Mouse (Mus musculus) heart, postnatal 36 days (tissue): ENCODE results near the gene Dscam. TPM values are rescaled to one million over a fixed set of nuclear protein-coding genes. Genes with fewer than 3 reads are reported as not detected.

Experiments used
- DNase-seq, 2 experiments: peaks; one replicate each; pipeline ENCODE4 v3.0.0; 2021 to 2022
- intact Hi-C: fragments of 180-260 bp; cut with DNase I; formaldehyde crosslinking; loops from one replicate; pipeline ENCODE4 v1.15.1; 2025
- total RNA-seq, 2 experiments: library from RNA; stranded (reverse); gene quantifications; 2 replicates each; pipeline ENCODE4 v1.2.3; 2021

Gene Dscam
- total RNA-seq, 2 experiments from 2014 or later, result not detected

DNA sequence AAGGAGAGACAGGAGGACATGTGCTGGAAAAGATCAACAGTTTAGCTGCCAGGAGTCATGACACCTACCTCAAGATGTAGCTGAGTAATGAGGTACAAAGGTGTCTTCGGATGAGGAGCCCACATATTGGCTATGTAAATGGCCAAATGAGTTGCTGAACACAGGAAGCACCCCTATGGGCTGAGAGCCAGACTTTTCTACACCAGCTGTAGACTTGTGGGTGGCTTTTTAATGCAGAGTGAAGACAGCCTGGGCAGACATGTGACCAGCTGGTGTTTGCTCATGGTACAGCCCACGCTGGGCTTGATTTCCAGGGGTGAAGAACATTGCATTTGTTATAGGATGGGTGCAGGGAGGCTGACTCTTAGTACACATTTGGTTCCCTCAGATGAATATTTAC is 43.3 kb downstream of the Dscam start:
- no peak for DNase-seq
- intact Hi-C loops, result no loop called here

DNA sequence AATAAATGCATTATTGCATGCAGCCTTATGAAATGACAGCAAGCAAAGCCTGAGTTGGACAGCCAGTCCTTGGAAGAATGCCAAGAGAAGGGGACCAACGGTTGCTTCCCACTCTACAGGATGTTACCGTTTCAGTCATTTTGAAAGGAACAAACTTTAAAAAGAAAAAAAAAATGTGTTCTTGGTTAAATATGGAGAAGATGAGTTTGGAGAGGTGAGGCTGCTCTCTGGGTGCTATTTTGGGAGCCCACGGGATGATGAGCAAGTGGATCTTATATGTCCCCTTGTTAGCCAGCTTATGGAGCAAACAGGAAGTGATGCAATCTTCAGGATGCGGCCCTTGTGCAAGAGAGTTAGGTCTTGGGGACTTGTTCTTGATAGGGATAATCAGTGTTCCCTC is 60.5 kb downstream of the Dscam start:
- intact Hi-C loops, result no loop called here
- DNase-seq, result no peak

DNA sequence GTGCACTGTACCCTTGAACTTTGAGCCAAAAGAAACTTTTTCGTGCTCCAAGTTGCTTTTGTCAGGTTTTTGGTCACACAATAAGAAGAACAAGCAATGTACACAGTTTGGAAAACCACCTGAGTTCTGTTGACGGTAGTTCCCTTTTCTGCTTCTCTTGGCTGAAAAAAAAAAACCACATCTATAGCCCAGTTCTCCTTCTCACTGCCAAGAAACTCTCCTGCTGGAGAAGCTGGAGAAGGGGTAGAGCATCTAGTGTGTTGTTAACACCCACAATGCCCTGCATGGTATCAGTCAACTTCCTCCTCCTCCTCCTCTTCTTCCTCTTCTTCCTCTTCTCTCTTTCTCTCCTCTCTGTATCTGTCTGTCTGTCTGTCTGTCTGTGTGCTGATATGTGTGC is 65.3 kb downstream of the Dscam start:
- intact Hi-C loops, result no loop called here
- DNase-seq, result no peak

DNA sequence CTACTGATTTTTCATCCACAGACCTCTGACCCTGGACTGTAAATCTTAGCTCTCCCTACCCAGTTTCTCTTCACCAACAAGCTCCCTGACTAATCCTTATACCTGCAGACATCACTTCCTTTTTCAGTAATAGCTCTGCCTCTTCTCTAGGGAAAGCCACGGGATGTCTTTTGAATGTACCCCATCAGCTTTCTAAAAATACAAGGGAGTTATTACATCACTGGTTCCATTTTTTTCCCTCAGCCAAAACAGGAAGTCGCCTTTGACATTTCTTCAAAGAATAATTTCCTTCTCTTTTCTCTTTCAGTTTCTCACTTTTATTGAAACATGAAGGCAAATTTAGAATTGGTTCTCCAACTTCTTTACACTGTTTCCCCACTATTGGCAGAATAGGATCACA is 67.5 kb downstream of the Dscam start:
- intact Hi-C loops, result no loop called here
- DNase-seq, result no peak

DNA sequence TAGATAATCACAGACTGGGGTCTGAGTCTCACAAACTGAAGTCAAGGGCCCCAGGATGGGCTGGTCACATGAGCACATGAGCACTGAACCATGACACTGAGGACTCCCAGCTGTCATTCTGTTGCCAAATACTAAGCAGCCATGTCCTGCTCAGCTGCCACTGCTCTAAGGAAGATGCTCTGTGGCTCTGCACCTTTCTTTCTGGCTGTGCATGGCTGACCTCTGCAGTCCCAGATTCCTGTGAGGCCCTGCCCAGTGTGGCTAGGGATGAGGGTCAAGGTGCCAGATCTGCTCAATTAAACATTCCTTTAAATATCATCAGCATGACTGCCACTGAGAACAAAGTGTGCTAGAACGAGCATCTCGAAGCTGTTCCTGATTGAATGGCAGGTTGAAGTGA is 70.5 kb downstream of the Dscam start:
- intact Hi-C loops, result no loop called here
- no peak for DNase-seq

DNA sequence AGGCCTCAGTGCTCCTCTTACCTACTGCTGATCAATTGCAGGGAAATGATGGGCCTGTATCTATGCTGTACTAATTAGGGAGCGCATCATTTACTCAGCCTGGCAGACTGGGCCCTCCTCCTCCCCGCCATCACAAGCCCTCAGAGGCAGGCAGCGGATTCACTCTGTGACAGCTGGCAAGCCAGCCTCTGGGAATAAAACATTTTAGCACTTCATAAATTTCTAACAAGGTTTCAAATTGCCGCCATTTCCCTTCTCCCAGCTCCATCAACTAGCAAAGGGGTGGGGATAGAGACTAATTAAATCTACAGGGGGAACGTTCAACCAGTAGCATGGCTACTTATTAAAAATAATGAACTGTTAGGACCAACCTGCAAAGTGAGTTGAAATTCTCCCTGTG is 72.0 kb downstream of the Dscam start:
- DNase-seq, result no peak
- intact Hi-C loops, result no loop called here

DNA sequence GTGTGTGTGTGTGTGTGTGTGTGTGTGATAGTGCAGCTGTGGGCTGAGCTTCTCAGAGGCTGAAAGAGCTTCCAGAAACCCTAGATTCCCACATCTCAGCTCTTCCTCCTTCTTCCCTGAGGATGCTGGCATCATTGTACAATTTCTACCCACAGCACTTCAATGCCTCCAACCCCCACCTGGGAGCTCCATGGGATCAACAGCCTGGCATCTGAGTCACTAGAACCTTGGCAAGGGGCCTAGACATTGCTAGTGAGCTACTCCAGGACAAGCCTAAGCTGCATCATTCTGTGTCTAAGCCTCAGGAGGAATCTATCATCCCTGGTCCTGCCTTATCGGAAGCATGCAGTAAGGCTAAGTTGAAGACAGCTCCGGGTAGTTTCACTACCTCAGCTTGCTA is 73.8 kb downstream of the Dscam start:
- intact Hi-C loops, result no loop called here
- DNase-seq, result no peak

DNA sequence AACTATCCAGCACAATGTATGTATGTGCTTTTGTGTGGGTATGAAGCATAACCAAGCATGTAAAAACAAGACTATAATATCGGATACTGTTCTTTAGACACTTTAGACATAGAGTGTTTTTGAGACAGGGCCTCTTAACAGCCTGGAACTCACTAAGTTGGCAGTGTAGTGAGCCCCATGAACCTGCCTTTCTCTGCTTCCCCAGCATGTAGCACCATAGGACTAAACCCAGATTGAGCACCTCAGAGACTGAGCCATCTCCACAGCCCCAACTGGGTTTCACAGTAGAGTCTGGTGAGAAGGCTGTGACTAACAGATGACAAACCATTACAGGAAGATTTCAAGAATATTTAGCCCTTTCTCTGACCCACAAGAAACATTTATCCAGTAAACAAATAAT is 75.1 kb downstream of the Dscam start:
- intact Hi-C loops, result no loop called here

DNA sequence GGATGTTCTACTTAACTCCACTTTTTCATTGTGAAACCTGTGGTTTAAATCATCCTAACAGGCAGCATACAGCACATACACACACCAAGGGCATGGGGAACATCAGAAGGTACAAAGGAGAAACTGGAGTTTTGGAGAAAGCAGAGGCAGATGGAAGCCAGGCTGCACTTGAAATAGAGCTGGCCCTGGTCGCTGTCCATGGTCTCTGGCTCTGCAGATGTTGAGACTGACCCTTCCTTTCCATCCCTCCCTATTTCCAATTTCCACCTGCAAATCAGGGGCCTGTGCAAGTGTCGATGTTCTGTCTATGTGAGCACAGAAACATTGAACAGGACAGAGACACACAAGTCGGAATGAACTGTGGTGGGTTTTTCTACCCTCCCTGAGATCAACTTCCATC is 81.2 kb downstream of the Dscam start:
- DNase-seq, result no peak
- intact Hi-C loops, result no loop called here

More for the DNA sequence above, 75.1 kb downstream of the Dscam start:
- DNase-seq, result no peak

DNA sequence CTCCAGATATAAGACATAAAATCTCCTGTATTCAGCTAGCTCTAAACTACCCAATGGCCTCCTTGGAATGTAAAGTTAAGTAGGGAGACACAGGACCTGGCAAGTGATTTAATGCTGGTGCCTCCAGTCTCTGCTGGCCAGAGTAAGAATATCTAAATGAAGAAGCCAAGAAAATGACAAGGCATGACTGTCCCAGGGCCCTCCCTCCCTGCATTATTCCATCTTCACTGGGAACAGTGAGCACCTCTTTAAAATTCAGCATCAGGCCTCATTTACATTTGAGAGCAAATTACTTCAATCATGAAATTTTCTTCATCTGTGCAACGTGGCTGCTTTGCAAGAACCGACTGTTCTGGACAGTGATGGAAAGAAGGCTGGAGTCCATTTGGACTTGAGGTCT is 86.9 kb downstream of the Dscam start:
- no peak for DNase-seq
- intact Hi-C loops, result no loop called here

DNA sequence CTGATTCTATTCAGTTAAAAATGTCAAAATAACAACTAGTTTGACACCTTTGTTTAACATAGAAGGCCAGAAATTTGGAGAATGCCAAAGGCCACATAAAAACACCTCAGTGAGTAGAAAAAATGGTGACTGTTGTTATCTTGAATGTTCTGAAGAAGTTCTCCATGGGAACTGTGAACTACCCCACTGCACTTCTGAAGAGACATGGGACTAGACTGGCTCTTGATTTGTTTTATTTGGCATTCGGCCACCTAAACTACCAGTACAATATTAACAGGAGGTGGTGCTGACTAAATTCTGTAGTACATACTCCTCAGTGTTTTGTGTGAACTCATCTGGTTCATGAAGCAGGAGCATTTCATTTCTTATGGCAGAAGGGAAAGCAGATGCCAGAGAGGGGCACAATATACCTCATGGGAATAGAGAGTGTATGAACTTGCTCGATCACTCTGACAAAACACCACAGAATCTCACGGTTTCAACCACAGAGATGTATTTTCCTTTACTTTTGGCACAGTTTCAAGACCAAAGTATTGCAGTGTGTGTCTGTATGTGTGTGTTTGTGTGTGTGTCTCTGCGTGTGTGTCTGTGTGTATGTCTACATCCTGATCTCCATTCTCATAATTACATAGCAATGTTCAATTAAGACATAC is 94.5 kb downstream of the Dscam start:
- intact Hi-C loops, result no loop called here
- DNase-seq, result no peak

DNA sequence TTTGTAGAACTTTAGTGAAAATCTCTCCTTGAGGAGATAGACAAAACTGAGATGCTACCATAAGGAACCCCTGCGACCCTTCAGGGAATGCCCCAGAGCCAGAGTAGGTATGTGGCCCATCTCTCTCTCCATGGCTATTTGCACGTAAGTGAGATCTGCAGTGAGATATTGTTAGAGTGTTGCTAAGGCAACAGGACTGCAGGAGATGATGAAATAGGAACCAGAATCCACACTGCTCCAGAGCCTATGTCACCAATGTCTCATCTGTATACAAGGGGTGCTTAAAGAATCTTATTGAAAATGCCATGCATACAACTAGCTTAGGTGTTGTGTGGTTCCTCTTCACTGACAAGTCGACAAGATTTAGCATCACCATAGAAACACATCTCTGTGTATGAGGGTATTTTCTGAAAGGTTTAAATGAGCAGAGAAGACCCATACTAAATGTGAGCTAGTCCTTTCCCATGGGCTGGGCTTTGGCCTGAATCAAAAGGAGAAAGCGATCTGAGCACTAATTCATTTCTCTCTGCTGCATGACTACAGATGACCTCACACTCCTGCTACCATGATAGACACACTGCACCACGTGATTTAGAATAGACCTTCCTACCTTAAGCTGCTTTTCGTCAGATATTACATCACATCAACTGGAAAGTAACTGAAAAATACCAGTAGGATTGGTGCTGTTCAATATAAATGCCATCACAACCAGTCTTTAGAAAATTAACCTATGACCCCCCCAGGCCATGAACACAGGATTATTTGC is 95.2 kb downstream of the Dscam start:
- intact Hi-C loops, result no loop called here
- no peak for DNase-seq

DNA sequence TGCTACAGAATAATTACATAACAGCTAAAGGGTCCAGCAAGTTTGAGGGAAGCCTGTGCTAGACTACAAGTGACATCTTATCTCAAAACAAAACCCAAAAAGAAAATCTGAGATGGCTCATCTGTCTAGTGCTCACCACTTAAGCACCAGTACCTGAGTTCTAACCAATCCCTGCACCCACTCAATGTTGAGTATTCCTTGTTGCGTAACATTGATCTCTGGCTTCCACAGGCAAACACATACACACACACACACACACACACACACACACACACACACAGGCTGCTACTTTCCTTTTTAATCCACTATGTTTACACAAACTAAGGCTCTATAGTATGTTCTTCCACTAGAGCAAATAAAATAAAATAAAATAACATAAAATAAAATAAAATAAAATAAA is 96.7 kb downstream of the Dscam start:
- DNase-seq, result no peak
- intact Hi-C loops, result no loop called here

DNA sequence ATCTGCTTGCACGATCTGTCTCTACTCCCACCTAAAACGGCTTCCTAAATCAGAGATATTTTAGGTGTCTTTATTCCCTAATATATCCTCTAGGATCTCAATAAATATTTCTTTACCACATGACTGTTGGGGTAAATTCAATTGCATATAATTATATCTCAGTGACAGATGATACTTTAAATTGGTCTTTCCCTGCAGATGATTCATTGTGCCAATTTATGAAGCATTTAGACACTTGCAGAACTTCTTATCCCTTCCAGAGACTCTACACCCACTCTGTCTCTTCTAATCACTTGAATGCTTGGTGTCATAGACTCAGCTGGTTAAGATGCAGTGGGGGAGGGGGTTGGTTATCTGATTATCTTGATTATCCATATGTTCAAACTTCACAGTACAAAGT is 97.9 kb downstream of the Dscam start:
- DNase-seq, result no peak
- intact Hi-C loops, result no loop called here

DNA sequence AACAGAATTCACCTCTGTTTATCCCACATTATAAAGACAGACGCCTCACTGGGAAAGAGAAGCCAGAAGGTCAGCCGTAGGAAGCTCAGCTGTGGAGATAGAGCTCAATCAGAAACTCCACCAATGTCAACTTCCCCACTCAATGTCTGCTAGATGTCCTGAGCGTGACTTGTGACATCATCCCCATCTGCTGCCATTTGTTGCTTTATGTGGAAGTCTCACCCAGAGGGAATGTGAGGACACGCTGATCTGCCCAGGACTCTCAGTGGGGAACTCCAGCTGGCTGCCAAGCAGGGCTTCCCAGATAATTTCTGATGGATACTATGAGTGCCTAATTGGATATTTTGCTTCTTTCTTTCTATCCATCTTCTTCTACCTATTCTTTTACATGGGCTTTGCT is 103.7 kb downstream of the Dscam start:
- DNase-seq, result peak; percentile 10 to 28
- intact Hi-C loops, result no loop called here

DNA sequence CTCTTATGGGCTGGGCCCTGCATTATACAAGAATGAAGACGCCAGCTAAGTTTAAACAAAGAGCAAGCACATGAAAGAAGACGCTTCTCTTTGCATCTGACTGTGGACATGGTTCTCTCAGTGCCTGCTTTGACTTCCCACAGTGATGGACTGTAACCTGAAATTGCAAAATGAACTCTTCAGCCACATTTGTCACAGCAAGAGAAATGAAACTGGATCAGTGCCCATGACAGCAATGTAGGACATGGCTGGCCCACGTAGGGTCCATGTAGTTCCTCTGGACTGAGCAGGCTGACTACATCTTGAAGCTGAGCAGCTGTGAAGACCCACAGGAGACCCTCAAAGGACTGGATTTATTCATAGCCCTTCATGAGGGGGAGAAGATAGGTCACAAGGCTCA is 108.3 kb downstream of the Dscam start:
- DNase-seq, result no peak
- intact Hi-C loops, result no loop called here

DNA sequence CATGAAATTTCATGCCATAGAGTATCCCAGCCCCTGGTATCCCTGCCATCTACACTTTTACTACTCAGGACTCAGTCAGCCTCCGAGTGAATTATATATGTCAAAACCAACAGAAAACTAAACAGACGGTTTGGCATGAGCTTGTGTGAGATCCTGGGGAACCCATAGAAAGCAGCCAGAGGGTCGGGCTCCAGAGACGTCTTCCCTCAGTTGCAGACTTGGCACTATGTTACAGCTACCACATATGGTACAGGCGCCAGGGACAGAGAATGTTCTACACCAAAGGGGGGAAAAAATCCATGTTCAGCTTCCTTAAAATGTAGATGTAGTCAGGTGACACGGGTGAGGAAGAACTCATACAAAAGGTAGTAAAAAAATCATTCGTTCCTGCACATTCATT is 109.2 kb downstream of the Dscam start:
- DNase-seq, result no peak
- intact Hi-C loops, result no loop called here

DNA sequence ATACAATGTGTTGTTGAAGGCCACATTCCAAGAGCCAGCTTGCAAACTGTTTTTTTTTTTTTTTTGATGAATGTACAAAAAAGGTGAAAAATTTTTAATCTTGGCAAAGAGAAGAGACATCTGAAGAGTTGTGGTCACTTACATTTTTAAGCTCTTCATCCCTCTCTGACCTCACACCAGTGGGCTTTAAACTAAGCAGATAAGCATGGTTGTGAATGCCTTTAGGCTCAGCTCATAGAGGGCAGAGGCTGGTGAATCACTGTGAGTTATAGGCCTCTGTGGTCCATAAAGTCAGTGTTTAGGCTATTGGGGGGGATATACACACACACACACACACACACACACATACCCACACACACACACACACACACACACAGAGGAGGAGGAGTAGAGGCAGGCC is 109.8 kb downstream of the Dscam start:
- intact Hi-C loops, result no loop called here
- no peak for DNase-seq

DNA sequence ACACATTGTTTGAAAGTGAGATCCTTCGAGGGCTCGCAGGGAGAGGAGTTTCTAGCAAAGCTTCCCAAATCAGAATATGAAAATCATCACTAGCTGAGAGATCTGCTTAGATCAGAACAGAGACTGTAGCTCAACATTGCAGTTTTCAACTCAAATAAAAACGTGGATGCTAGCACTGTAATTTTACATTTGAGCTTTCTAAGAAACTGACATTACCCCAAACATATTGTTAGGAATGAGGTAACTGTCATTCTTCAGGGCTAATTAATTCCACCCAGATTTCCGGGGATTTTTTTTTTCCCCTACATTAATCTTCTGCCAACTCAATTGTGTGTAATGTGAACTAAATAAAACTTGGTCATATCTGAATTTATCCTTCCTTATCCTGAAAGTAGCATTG is 110.3 kb downstream of the Dscam start:
- intact Hi-C loops, result no loop called here
- DNase-seq, result no peak

DNA sequence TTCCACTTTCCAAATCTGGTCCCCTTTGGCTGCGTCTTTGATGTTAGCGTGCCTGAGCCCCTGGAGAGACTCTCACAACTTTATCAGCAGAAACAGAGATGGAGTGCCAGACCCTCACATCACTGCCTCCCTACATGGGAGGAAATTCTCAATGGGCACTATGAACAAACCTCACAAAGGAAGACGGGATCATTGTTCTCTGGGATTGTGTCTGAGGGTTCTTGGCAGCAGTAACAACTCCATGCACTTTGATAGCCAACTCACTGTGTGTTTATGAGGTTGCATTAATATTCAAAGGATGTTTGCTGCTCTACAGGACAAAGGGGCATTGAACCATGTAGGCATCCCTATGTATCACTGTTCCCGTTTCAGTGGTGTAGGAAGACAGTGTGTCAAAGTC is 135.3 kb downstream of the Dscam start:
- no peak for DNase-seq
- intact Hi-C loops, result no loop called here

DNA sequence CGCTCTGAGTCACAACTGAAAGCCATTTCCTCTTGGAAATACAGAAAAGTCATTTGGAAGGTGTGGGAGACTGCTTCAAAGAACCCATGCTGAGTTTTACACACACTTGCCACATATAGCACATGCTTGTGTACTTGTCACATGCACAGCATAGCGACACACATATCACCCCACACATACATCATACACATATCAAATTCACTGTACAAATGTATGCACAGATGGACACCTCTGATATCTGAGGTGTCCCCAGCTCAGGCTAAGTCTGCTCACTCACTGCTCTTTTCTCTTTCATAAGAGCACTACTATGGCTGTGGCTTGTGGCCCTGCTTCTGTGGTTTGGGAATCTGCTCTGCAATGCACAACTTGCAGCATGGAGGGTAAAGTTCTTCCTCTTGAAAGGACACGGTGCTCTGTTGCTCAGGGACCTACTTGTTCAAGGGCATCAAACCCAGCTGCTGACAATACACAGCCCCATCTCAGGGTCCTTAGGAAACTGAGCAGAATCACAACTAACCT is 137.0 kb downstream of the Dscam start:
- intact Hi-C loops, result no loop called here
- DNase-seq, result no peak

DNA sequence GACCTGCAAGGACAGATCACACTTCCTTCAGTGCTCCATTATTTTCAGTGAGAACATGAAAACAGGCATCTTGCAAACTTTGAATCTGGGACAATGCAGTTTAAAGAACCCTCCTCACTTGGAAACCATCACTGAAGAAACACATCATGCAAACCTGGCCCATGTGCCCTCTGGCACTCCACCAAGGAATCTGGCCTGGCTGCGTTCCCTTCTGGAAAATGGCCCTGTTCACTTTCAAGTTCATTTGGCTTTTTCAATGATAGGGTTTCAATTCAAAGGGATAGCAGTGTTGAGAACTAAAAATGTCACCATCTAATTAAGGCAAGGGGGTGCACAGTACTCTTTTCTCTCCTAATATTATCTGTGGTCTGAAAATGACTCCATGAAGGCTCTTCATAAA is 142.9 kb downstream of the Dscam start:
- peak; percentile 19 to 44 for DNase-seq
- intact Hi-C loops, result no loop called here
